Mouse (Mus musculus): ENCODE measurements around the gene Defa26.
"Not testable (repeated sequence)": the region's sequence is repeated elsewhere in the genome, so short reads cannot be mapped to it uniquely, and the experiment has no call there.

DNA sequence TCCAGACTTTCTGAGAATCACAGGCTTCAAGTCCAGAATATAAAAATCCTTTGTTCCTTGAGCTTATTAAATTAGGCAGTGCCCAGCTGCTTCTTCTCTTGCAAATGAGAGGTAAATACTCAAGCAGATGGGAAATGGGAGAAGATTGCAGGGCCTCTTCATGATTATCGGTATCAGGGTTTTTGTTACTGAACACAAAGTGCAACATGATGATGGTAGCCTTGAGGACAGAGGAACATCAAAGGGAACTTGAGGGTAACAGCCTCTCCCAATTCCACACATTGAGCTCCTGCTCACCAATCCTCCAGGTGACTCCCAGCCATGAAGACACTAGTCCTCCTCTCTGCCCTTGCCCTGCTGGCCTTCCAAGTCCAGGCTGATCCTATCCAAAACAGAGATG is 35.3 kb upstream of the Defa26 start, which contains the start of gene Defa28:
- TF ChIP-seq CTCF (IDR thresholded peaks at IDR 0.05; ENCODE audit: extremely low read depth, insufficient read length, insufficient replicate concordance, low read depth, low read length); POLR2A (IDR thresholded peaks at IDR 0.05; ENCODE audit: low read depth, low read length): not testable (repeated sequence)
